Mouse (Mus musculus) liver, embryonic 14.5 days (tissue): Measurements from ENCODE around the gene Naa38. TPM values are rescaled to one million over a fixed set of nuclear protein-coding genes. Genes with fewer than 3 reads are reported as not detected.

ENCODE experiments used
- ATAC-seq: fragments of 200-750 bp; cut with Nextera tagmentation; 2 replicates; pipeline ENCODE4 v1.8.0; 2017; ENCODE audit warnings: moderate number of reproducible peaks, mild to moderate bottlenecking, moderate library complexity; ENCODE audit not compliant: insufficient read depth
- DNase-seq, 3 experiments: peaks; one replicate each; pipeline ENCODE4 v3.0.0-alpha.2; 2012 to 2013; ENCODE audit warnings: low read depth in 3 of 3, low spot score in 3 of 3
- H3K27ac ChIP-seq: fragments of 300-500 bp; sonication (generic); 2 replicates; pipeline ENCODE4 v1.5.1; 2014; ENCODE audit warnings: moderate library complexity, mild to moderate bottlenecking, control low read depth, inconsistent platforms
- H3K27me3 ChIP-seq: fragments of 300-500 bp; sonication (generic); 2 replicates; pipeline ENCODE4 v1.6.1; 2014; ENCODE audit warnings: mild to moderate bottlenecking, low read length, moderate library complexity; ENCODE audit not compliant: control insufficient read depth, insufficient read depth
- H3K36me3 ChIP-seq: fragments of 300-500 bp; sonication (generic); replicated peaks from 2 replicates; pipeline ENCODE4 v1.6.1; 2014; ENCODE audit warnings: low read depth; ENCODE audit not compliant: control insufficient read depth, insufficient read depth
- H3K4me1 ChIP-seq, 2 experiments: fragments of 200-500 bp in 1 of 2; fragments of 300-500 bp in 1 of 2; sonication (generic) in 1 of 2; replicated peaks; 2 replicates each; pipeline ENCODE4 v1.6.1; 2012 to 2014; ENCODE audit warnings: antibody characterized with exemption in 1 of 2, inconsistent platforms in 1 of 2, low read length in 1 of 2; ENCODE audit not compliant: control insufficient read depth in 2 of 2, insufficient read depth in 2 of 2
- H3K4me2 ChIP-seq: fragments of 300-500 bp; sonication (generic); 2 replicates; pipeline ENCODE4 v1.6.1; 2014; ENCODE audit warnings: low read depth, mild to moderate bottlenecking, control low read depth, moderate library complexity
- H3K4me3 ChIP-seq, 2 experiments: fragments of 200-500 bp in 1 of 2; fragments of 300-500 bp in 1 of 2; sonication (generic) in 1 of 2; 2 replicates each; pipeline ENCODE4 v1.5.1; 2012 to 2014; ENCODE audit warnings: low read depth in 2 of 2, low read length in 2 of 2, mild to moderate bottlenecking in 2 of 2, control low read depth in 1 of 2, inconsistent platforms in 1 of 2, moderate library complexity in 1 of 2; ENCODE audit not compliant: insufficient read depth in 1 of 2
- H3K9ac ChIP-seq: fragments of 300-500 bp; sonication (generic); replicated peaks from 2 replicates; pipeline ENCODE4 v1.6.1; 2014; ENCODE audit warnings: mild to moderate bottlenecking, control low read depth, moderate library complexity
- H3K9me3 ChIP-seq: fragments of 300-500 bp; sonication (generic); 2 replicates; pipeline ENCODE4 v1.6.1; 2016; ENCODE audit warnings: low read length, mixed read lengths; ENCODE audit not compliant: control insufficient read depth
- CTCF ChIP-seq: IDR thresholded peaks from 2 replicates; pipeline ENCODE4 v1.5.1; 2016; ENCODE audit warnings: antibody characterized with exemption, low read depth, control low read depth
- EP300 ChIP-seq: IDR thresholded peaks from 2 replicates; pipeline ENCODE4 v1.6.1; 2016; ENCODE audit warnings: antibody characterized with exemption, low read depth
- WGBS: fragments of 180-500 bp; shearing (Covaris S2); extraction: QIAGEN DNeasy Blood & Tissue Kit; methylation state at CpG from one replicate; pipeline ENCODE4 v1.1.7; 2014; ENCODE audit not compliant: insufficient replicate concordance; 5-methylcytosine and 5-hydroxymethylcytosine counted together
- polyA plus RNA-seq, 2 experiments: library from polyadenylated mRNA; depleted of rRNA in 1 of 2; stranded (reverse) in 1 of 2; unstranded in 1 of 2; fragments of >200 nt; fragmentation: Nextera tagmentation in 1 of 2; extraction: Ambion mirVana in 1 of 2; gene quantifications; 2 replicates each; pipeline versions ENCODE4 v1.2.1 to v1.2.3; 2012 to 2014

Naa38 gene
- polyA plus RNA-seq, 2 experiments = 70.9 to 120 TPM

GRCm38 (mm10) chr11:69373223-69373965 lies 21.9 kb upstream of the Naa38 start:
- TF ChIP-seq EP300 (peak; percentile 66), CTCF (no peak)
- H3K4me1 ChIP-seq = peaks cover 41 to 42% of the 10 kb centered on the region in 2 experiments
- WGBS = 48% methylated on average over 16 of the region's 16 CpGs
- H3K4me3 ChIP-seq = peak overlapping the region; percentile 51 to 64
- peak; percentile 94 for ATAC-seq
- peaks cover 12% of the 10 kb centered on the region for H3K27me3 ChIP-seq
- H3K36me3 ChIP-seq = no peaks in the 10 kb centered on the region
- no peaks in the 10 kb centered on the region for H3K9me3 ChIP-seq
- H3K4me2 ChIP-seq = peak overlapping the region; percentile 77
- H3K27ac ChIP-seq = peak overlapping the region; percentile 94
- H3K9ac ChIP-seq = peak overlapping the region; percentile 71
- peak; percentile 65 to 75 (median 71) for DNase-seq

GRCm38 (mm10) chr11:69375646-69376045 lies 19.6 kb upstream of the Naa38 start:
- TF ChIP-seq EP300 (no peak), CTCF (no peak)
- 64% methylated on average over 4 of the region's 4 CpGs for WGBS

GRCm38 (mm10) chr11:69377766-69378165 lies 17.5 kb upstream of the Naa38 start:
- Histone ChIP-seq H3K36me3 (no peaks in the 10 kb centered on the region), H3K9ac (no peak overlapping the region), H3K4me1 (peaks cover 17 to 25% of the 10 kb centered on the region in 2 experiments), H3K27me3 (no peaks in the 10 kb centered on the region), H3K27ac (no peak overlapping the region; the same call in 1 of the 2 replicates), H3K4me3 (no peak overlapping the region), H3K4me2 (no peak overlapping the region), H3K9me3 (no peaks in the 10 kb centered on the region)
- ATAC-seq (no peak), DNase-seq (no peak)
- WGBS = 56% methylated on average over 3 of the region's 3 CpGs
- TF ChIP-seq CTCF (no peak), EP300 (no peak)

More at GRCm38 (mm10) chr11:69375646-69376045, 19.6 kb upstream of the Naa38 start:
- no peaks in the 10 kb centered on the region for H3K36me3 ChIP-seq
- no peak overlapping the region for H3K9ac ChIP-seq
- ATAC-seq (no peak), DNase-seq (no peak)
- no peaks in the 10 kb centered on the region; the same call in 1 of the 2 replicates for H3K27me3 ChIP-seq
- peaks cover 37 to 46% of the 10 kb centered on the region in 2 experiments for H3K4me1 ChIP-seq
- H3K9me3 ChIP-seq = no peaks in the 10 kb centered on the region
- H3K4me2 ChIP-seq = no peak overlapping the region
- H3K4me3 ChIP-seq = no peak overlapping the region
- no peak overlapping the region for H3K27ac ChIP-seq

GRCm38 (mm10) chr11:69379600-69379999 lies 15.7 kb upstream of the Naa38 start:
- Histone ChIP-seq H3K9ac (no peak overlapping the region), H3K27me3 (no peaks in the 10 kb centered on the region), H3K4me3 (no peak overlapping the region), H3K9me3 (no peaks in the 10 kb centered on the region), H3K36me3 (no peaks in the 10 kb centered on the region), H3K27ac (no peak overlapping the region; the same call in 1 of the 2 replicates), H3K4me1 (peaks cover 0 to 9% of the 10 kb centered on the region in 2 experiments; a peak in 2 of 4 replicates), H3K4me2 (no peak overlapping the region)
- no peak for DNase-seq
- ATAC-seq = no peak
- TF ChIP-seq EP300 (no peak), CTCF (no peak)
- whole genome bisulfite sequencing = 38% methylated on average over 3 of the region's 3 CpGs

- H3K4me2 ChIP-seq = no peak overlapping the region
- TF ChIP-seq EP300 = no peak
- TF ChIP-seq CTCF = no peak
- no peaks in the 10 kb centered on the region for H3K27me3 ChIP-seq
- no peak overlapping the region for H3K4me3 ChIP-seq
- H3K9ac ChIP-seq = no peak overlapping the region
- 73% methylated on average over 6 of the region's 6 CpGs for WGBS
- H3K9me3 ChIP-seq = no peaks in the 10 kb centered on the region
- no peaks in the 10 kb centered on the region for H3K36me3 ChIP-seq
- DNase-seq = no peak
- no peak for ATAC-seq
- H3K27ac ChIP-seq = no peak overlapping the region
- H3K4me1 ChIP-seq = peaks cover 0 to 9% of the 10 kb centered on the region in 2 experiments; a peak in 2 of 4 replicates
Observed at GRCm38 (mm10) chr11:69381356-69381755, 13.9 kb upstream of the Naa38 start.
